Mouse (Mus musculus) stomach, embryonic 14.5 days (tissue): ENCODE results near the gene Tnfaip8l3. TPM values are rescaled to one million over a fixed set of nuclear protein-coding genes. Genes with fewer than 3 reads are reported as not detected.

ENCODE experiments used
- ATAC-seq: fragments of 200-750 bp; cut with Nextera tagmentation; 2 replicates; pipeline ENCODE4 v1.8.0; 2017; ENCODE audit warnings: low read depth, moderate TSS enrichment; ENCODE audit not compliant: insufficient number of reproducible peaks, insufficient read depth, low FRiP score
- H3K27ac ChIP-seq: fragments of 300-500 bp; sonication (generic); 2 replicates; pipeline ENCODE4 v1.5.1; 2014; ENCODE audit warnings: mild to moderate bottlenecking, low read length, moderate library complexity, mixed read lengths
- H3K27me3 ChIP-seq: fragments of 300-500 bp; sonication (generic); 2 replicates; pipeline ENCODE4 v1.6.1; 2014; ENCODE audit warnings: low read length, control low read depth, mixed read lengths; ENCODE audit not compliant: control insufficient read depth, insufficient read depth
- H3K36me3 ChIP-seq: fragments of 300-500 bp; sonication (generic); 2 replicates; pipeline ENCODE4 v1.6.1; 2014; ENCODE audit warnings: mild to moderate bottlenecking, control low read depth, low read length, moderate library complexity, mixed read lengths; ENCODE audit not compliant: control insufficient read depth, insufficient read depth
- H3K4me1 ChIP-seq: fragments of 300-500 bp; sonication (generic); 2 replicates; pipeline ENCODE4 v1.6.1; 2014; ENCODE audit warnings: low read length, control low read depth, mixed read lengths; ENCODE audit not compliant: control insufficient read depth, insufficient read depth
- H3K4me2 ChIP-seq: fragments of 300-500 bp; sonication (generic); replicated peaks from 2 replicates; pipeline ENCODE4 v1.6.1; 2014; ENCODE audit warnings: low read depth, low read length, control low read depth
- H3K4me3 ChIP-seq: fragments of 300-500 bp; sonication (generic); 2 replicates; pipeline ENCODE4 v1.5.1; 2014; ENCODE audit warnings: low read depth, low read length, control low read depth
- H3K9ac ChIP-seq: fragments of 300-500 bp; sonication (generic); replicated peaks from 2 replicates; pipeline ENCODE4 v1.6.1; 2014; ENCODE audit warnings: low read depth, mild to moderate bottlenecking, control low read depth, low read length, moderate library complexity, mixed read lengths
- H3K9me3 ChIP-seq: fragments of 300-500 bp; sonication (generic); 2 replicates; pipeline ENCODE4 v1.6.1; 2016; ENCODE audit warnings: low read depth, low read length, control low read depth; ENCODE audit not compliant: control insufficient read depth
- WGBS: fragments of 180-500 bp; shearing (Covaris S2); extraction: QIAGEN DNeasy Blood & Tissue Kit; methylation state at CpG from one replicate; pipeline ENCODE4 v1.1.7; 2014; 5-methylcytosine and 5-hydroxymethylcytosine counted together
- polyA plus RNA-seq: library from polyadenylated mRNA; unstranded; fragments of >200 nt; fragmentation: Nextera tagmentation; extraction: Ambion mirVana; gene quantifications from 2 replicates; pipeline ENCODE4 v1.2.1, GENCODE M21; 2014

Gene Tnfaip8l3
- polyA plus RNA-seq, 1 experiment from 2014 or later, result not detected

DNA sequence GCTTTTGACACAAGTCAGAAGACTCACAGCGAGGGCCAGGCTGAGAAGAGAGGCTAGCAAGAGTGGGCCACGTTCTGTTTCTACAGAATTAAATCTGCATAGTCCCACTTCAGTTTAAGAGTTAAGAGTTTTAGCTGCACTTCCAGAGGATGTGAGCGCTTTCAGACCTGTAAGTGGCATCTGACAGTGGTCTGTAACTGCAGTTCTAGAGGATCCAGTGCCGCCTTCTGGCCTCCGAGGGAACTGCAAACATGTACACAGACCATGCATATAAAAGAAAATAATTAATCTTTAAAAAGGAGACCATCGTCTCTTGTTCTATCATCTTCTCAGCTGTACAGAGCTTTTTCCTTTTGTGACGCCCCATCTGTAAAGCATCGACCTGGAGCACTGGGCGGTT is 83.3 kb downstream of the Tnfaip8l3 start:
- no peaks in the 10 kb centered on the region for H3K27me3 ChIP-seq
- H3K4me1 ChIP-seq, result no peaks in the 10 kb centered on the region
- H3K9ac ChIP-seq, result no peak overlapping the region
- no peak overlapping the region for H3K4me2 ChIP-seq
- no peaks in the 10 kb centered on the region for H3K9me3 ChIP-seq
- ATAC-seq, result no peak
- no peak overlapping the region for H3K4me3 ChIP-seq
- 30% methylated on average over 9 of the region's 9 CpGs for WGBS
- no peaks in the 10 kb centered on the region for H3K36me3 ChIP-seq
- H3K27ac ChIP-seq, result no peak overlapping the region

DNA sequence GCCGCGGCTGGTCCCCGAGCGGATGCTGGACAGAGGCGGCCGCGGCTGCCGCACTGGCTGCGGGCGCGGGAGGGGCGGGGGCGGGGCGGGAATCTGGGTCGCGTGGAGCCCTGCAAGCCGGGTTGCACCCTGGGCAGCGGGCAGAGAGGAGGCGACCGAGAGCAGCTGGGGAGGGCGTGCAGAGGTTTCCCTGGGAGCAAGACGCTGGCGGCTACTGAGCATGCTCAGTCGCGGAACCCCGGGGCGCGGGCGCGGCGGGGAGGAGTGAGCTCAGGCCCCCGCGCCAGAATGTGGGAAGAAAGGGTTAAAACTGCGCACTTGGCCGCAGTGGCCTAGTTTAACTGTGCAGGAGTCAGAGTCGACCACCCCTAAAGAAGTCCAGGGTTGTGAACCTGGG is 93.1 kb downstream of the Tnfaip8l3 start, which contains the start of gene Elmod1:
Elmod1 (minus strand) TSS at position 180 of the 397 bp plus-strand sequence.
- Histone ChIP-seq H3K4me2 (peak within 1 kb of the TSS; percentile 87), H3K9me3 (no peaks in the 10 kb centered on the region), H3K27me3 (peaks cover 34% of the 10 kb centered on the region), H3K27ac (no peak within 1 kb of the TSS), H3K9ac (no peak within 1 kb of the TSS), H3K4me3 (peak within 1 kb of the TSS; percentile 42), H3K36me3 (no peaks in the 10 kb centered on the region), H3K4me1 (0 out of 2 replicates have a peak, but pooled peaks cover 3% of the 10 kb centered on the region)
- ATAC-seq, result peak; percentile 76; the same call in 1 of the 2 replicates
- WGBS, result under 1% methylated on average over 36 of the region's 36 CpGs

DNA sequence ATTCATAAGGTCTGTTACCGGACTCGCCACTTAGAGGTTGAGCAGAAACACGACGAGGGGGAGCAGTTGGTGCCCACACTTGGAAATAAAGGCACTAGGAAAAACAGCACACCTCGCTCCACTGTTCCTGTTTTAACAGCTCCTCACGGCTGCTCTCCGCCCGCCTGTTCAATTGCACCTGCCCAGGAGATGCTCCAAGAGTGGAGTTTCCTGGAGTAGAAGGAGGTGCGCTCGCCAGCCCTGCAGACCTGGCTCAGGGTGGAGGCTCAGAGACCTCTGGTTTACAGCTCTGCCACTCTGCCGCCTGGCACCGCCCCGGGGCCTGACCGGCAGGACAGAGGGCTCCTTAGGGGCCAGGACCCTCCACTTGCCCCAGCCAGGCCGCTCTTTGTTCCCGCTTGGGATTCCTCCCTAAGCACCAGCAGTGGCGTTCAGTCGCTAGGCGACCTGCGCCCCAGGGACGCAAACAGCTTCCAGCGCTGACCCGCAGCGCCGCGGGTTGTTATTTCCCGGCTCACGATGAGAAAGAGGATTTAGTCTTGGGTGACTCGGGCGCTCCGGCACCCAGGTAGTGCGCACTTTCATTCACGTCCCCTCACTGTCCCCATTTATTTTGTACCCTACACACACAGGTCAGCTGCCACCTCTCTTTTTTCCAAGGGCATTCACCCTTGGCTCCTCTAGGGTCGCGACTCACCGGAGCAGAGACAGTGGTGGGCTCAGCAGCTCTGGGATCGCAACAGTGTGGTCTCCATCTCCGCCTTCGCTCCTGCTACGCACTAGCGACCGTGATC is 93.7 kb downstream of the Tnfaip8l3 start:
- Histone ChIP-seq H3K36me3 (no peaks in the 10 kb centered on the region), H3K27ac (no peak overlapping the region), H3K27me3 (peaks cover 34% of the 10 kb centered on the region), H3K9ac (no peak overlapping the region), H3K4me3 (peak overlapping the region; percentile 42), H3K4me2 (peak overlapping the region; percentile 87), H3K9me3 (no peaks in the 10 kb centered on the region), H3K4me1 (0 out of 2 replicates have a peak, but pooled peaks cover 3% of the 10 kb centered on the region)
- peak; percentile 23; the same call in 1 of the 2 replicates for ATAC-seq
- 1% methylated on average over 41 of the region's 42 CpGs for WGBS

DNA sequence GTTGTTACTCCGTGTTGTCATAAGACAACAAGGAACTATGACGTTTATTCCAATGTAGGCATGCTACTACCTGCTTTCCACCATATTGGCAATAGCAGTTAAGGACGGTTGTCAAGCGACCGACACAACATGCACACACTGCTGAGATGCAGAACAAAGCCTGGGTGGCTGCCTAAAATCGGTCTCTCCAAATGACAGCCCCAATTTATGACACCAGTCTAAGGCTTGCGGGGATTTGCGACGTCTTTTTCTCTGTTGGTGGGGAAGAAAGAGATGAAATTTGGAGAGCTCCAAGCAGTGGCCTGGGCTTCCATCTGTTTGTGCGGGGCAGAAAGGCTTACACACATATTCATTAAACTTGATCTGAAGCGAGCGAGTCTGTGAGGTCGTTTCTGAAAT is 94.3 kb downstream of the Tnfaip8l3 start:
- Histone ChIP-seq H3K27me3 (peaks cover 34% of the 10 kb centered on the region), H3K4me2 (peak overlapping the region; percentile 87), H3K36me3 (no peaks in the 10 kb centered on the region), H3K9me3 (no peaks in the 10 kb centered on the region), H3K9ac (no peak overlapping the region), H3K27ac (no peak overlapping the region), H3K4me3 (peak overlapping the region; percentile 42; the same call in 1 of the 2 replicates), H3K4me1 (0 out of 2 replicates have a peak, but pooled peaks cover 3% of the 10 kb centered on the region)
- ATAC-seq, result no peak
- 24% methylated on average over 13 of the region's 13 CpGs for WGBS

Other genes with a start within 250 kb of the Tnfaip8l3 start
- 0.20 TPM in 1 of 2 replicates, not detected in the other for gene Sln, start 218.2 kb downstream of the Tnfaip8l3 start, polyA plus RNA-seq
- gene Elmod1, start 93.1 kb downstream of the Tnfaip8l3 start, polyA plus RNA-seq, result 0.35 TPM in 1 of 2 replicates, not detected in the other
- not detected in 2 replicates for gene Cyp19a1, start 199.7 kb upstream of the Tnfaip8l3 start, polyA plus RNA-seq
- not detected in 2 replicates for gene Gldn, start 218.1 kb upstream of the Tnfaip8l3 start, polyA plus RNA-seq